Mouse (Mus musculus): ENCODE results near the gene 2510039O18Rik.

2510039O18Rik gene

DNA sequence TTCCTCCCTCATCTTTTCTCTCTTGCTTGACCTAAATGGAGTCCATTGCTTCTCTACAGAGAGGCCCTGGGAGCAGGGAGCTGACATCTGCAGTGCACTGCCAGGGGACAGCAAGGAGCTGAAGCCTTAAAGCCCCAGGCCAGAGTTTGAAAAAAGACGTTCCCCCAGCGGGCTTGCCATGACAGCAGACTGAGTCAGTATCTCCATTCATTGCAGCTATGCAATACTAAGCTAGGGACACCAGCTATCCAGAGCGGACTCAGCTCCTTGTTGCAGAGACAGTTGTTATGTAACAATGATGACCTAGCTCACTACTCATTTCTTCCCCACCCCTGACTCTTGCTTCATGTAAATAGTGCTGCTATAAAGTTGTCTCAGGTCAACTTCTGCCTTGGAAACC lies 54.6 kb downstream of the 2510039O18Rik start:
- DNase-seq, result no peak

All from thymus, postnatal 4 days (tissue).